Mouse (Mus musculus) heart, embryonic 10.5 days (tissue): ENCODE measurements around the gene Robo3. TPM values are rescaled to one million over a fixed set of nuclear protein-coding genes. Genes with fewer than 3 reads are reported as not detected.
A peak's percentile ranks its signal among the peaks of the same experiment; 100 is the strongest.

Experiments used
- DNase-seq: peaks from one replicate; pipeline ENCODE4 v3.0.0-alpha.2; 2017; ENCODE audit warnings: low spot score
- H3K27ac ChIP-seq: fragments of 300-500 bp; sonication (generic); 2 replicates; pipeline ENCODE4 v1.5.1; 2016; ENCODE audit warnings: mild to moderate bottlenecking
- H3K27me3 ChIP-seq: fragments of 300-500 bp; sonication (generic); 2 replicates; pipeline ENCODE4 v1.6.1; 2016; ENCODE audit warnings: mild to moderate bottlenecking; ENCODE audit not compliant: poor library complexity, insufficient read depth, severe bottlenecking
- H3K36me3 ChIP-seq: fragments of 300-500 bp; sonication (generic); 2 replicates; pipeline ENCODE4 v1.6.1; 2016; ENCODE audit warnings: mild to moderate bottlenecking, moderate library complexity
- H3K4me1 ChIP-seq: fragments of 300-500 bp; sonication (generic); 2 replicates; pipeline ENCODE4 v1.6.1; 2016; ENCODE audit warnings: mild to moderate bottlenecking
- H3K4me3 ChIP-seq: fragments of 300-500 bp; sonication (generic); 2 replicates; pipeline ENCODE4 v1.5.1; 2016; ENCODE audit warnings: mild to moderate bottlenecking, moderate library complexity
- H3K9me3 ChIP-seq: fragments of 300-500 bp; sonication (generic); 2 replicates; pipeline ENCODE4 v1.6.1; 2016; ENCODE audit warnings: mild to moderate bottlenecking, moderate library complexity
- WGBS: fragments of 180-500 bp; shearing (Covaris S2); methylation state at CpG from one replicate; pipeline ENCODE4 v1.1.7; 2016; 5-methylcytosine and 5-hydroxymethylcytosine counted together
- polyA plus RNA-seq: library from polyadenylated mRNA; unstranded; fragments of >200 nt; fragmentation: Nextera tagmentation; extraction: Ambion mirVana; gene quantifications from 2 replicates; pipeline ENCODE4 v1.2.1, GENCODE M21; 2016

Robo3 gene
- polyA plus RNA-seq = 0.06 and 0.10 TPM in 2 replicates

DNA sequence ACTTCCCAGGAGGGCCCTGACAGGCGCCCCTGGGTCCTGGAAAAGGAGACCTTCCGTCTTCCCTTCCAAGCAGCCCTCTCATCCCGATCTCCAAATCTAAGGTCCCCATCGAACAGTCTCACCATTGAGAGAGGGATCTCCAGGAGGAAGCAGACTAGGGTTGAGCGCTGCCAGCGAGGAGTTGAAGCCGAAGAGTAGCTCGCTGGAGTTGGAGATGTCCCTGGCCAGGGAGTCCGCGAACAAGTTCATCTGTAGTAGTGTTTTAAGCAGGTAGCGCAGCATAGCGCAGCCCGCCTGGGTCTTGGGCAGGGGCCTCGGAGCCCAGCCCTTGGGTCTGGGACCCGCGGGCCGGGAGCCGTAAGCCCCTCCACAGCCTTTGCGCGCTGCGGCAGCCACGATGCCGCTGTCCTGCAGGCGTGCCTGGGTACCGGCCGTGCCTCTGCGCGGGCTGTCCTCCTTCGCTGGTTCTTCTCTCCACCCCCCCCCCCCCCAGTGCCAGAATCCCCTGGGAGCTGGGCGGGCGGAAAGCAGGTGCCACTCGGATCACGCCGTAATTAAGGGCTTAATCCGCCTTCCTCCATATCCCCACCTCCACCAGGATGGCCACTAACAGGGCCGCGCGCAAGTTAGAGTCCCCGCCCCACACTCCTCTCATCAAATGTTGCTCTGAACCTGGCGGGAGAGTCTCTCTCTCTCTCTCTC, at the start of gene Robo3:
Gene Robo3, minus strand, starts transcription at position 527 of the 702 bp plus-strand sequence.
- peak within 1 kb of the TSS; percentile 55 for H3K4me3 ChIP-seq
- H3K4me1 ChIP-seq = peaks cover 28% of the 10 kb centered on the region
- H3K27me3 ChIP-seq = peaks cover 86% of the 10 kb centered on the region
- H3K9me3 ChIP-seq = no peaks in the 10 kb centered on the region
- WGBS = under 1% methylated on average over 40 of the region's 40 CpGs
- H3K36me3 ChIP-seq = no peaks in the 10 kb centered on the region
- no peak for DNase-seq
- no peak within 1 kb of the TSS for H3K27ac ChIP-seq

GRCm38 (mm10) chr9:37474923-37475322, 41.9 kb upstream of the Robo3 start:
- Histone ChIP-seq H3K9me3 (no peaks in the 10 kb centered on the region), H3K4me1 (no peaks in the 10 kb centered on the region), H3K27ac (no peak overlapping the region), H3K36me3 (no peaks in the 10 kb centered on the region), H3K4me3 (no peak overlapping the region), H3K27me3 (peaks cover 3% of the 10 kb centered on the region; the same call in 1 of the 2 replicates)
- no peak for DNase-seq
- 84% methylated on average over 7 of the region's 7 CpGs for WGBS

DNA sequence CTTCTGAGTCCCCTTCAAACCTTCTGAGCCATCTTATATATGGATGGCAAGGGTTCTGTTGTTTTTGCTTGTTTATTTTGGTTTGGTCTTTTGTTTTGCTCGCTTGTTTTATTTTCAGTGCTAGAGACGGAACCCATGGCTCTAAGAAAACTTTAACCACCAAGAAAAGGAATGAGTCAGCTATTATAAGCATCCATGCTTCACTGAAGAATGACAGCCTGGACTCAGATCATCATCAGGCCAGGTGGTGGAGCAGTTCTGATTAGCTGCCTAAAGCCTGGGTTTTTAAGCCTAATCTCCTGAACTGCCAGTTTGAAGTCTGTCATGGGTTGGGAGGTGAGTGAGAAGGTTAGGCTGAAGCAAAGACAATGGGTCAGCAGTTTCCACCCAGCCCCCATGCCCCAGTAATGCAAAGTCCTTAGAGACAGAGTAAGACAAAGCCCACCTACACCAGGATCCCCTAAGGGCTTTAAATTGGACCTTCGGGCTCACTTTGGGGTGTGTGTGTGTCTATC, 40.6 kb upstream of the Robo3 start:
- no peaks in the 10 kb centered on the region for H3K9me3 ChIP-seq
- no peak for DNase-seq
- 65% methylated on average over 3 of the region's 3 CpGs for WGBS
- H3K4me1 ChIP-seq = no peaks in the 10 kb centered on the region
- peaks cover 3% of the 10 kb centered on the region; the same call in 1 of the 2 replicates for H3K27me3 ChIP-seq
- no peak overlapping the region for H3K4me3 ChIP-seq
- H3K27ac ChIP-seq = no peak overlapping the region
- no peaks in the 10 kb centered on the region for H3K36me3 ChIP-seq

GRCm38 (mm10) chr9:37462764-37463163, 29.7 kb upstream of the Robo3 start:
- Histone ChIP-seq H3K4me1 (peaks cover 12% of the 10 kb centered on the region), H3K9me3 (no peaks in the 10 kb centered on the region), H3K27me3 (peaks cover 60% of the 10 kb centered on the region), H3K27ac (no peak overlapping the region), H3K4me3 (no peak overlapping the region), H3K36me3 (no peaks in the 10 kb centered on the region)
- DNase-seq = no peak
- 14% methylated on average over 7 of the region's 7 CpGs for WGBS

- Histone ChIP-seq H3K9me3 (no peaks in the 10 kb centered on the region), H3K27me3 (peaks cover 72% of the 10 kb centered on the region), H3K4me1 (peaks cover 13% of the 10 kb centered on the region), H3K4me3 (no peak overlapping the region), H3K36me3 (no peaks in the 10 kb centered on the region), H3K27ac (no peak overlapping the region)
- 15% methylated on average over 3 of the region's 3 CpGs for WGBS
- no peak for DNase-seq
These were observed 28.5 kb upstream of the Robo3 start for GRCm38 (mm10) chr9:37461571-37461970.

GRCm38 (mm10) chr9:37460961-37461340, 27.9 kb upstream of the Robo3 start:
- Histone ChIP-seq H3K9me3 (no peaks in the 10 kb centered on the region), H3K27me3 (peaks cover 78% of the 10 kb centered on the region), H3K27ac (no peak overlapping the region), H3K36me3 (no peaks in the 10 kb centered on the region), H3K4me1 (peaks cover 19% of the 10 kb centered on the region), H3K4me3 (peak overlapping the region; percentile 67)
- 10% methylated on average over 5 of the region's 5 CpGs for WGBS
- no peak for DNase-seq

DNA sequence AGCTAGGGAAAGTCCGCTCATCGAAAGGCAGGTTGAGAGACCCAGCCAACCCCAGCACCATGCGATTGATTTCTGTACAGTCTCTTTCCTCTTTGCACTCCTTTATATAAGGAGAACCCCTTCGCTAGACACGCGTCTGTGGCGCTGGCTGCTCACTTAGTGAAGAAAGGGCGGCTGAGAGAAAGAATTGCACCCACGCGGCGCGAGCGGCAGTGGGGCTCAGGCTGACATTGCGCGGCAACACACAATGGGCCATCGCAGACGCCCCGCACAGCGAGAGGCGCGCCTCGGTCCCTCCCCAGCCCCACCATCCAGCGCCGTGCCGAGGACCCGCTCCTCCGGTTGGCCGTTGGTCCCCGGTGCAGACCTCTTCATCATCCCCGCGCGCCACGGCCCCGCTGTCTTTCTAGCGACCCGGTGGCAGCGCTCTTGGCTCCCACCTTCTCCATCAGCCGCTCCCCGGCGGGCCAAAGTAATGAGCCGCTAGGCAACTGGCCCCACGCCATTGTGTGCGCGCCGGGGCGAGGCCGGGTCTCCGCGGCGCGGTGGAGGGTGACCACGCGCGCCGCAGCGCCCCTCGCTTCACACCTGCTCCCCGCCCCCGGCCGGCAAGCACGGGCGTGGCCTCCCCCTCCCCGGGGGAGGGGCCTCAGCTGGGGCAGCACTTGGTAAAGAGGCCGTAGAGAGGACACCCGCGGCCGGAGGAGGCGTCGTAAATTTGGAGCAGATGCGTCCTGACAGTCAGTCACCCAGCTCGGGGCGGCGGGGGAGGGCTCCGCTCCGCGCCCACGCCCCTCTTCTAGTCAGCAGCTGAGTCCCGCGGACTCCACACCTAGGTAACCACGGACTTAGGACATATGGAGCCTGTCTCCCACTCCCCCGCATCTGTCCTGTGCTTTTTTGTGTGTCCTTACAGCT, 27.3 kb upstream of the Robo3 start:
- 0% methylated on average over 81 of the region's 81 CpGs for WGBS
- H3K36me3 ChIP-seq = no peaks in the 10 kb centered on the region
- no peaks in the 10 kb centered on the region for H3K9me3 ChIP-seq
- H3K27me3 ChIP-seq = peaks cover 85% of the 10 kb centered on the region
- DNase-seq = no peak
- peak overlapping the region; percentile 67 for H3K4me3 ChIP-seq
- H3K4me1 ChIP-seq = peaks cover 21% of the 10 kb centered on the region
- no peak overlapping the region for H3K27ac ChIP-seq

- H3K9me3 ChIP-seq = no peaks in the 10 kb centered on the region
- H3K4me3 ChIP-seq = peak overlapping the region; percentile 67
- peaks cover 91% of the 10 kb centered on the region for H3K27me3 ChIP-seq
- H3K4me1 ChIP-seq = peaks cover 21% of the 10 kb centered on the region
- no peak for DNase-seq
- WGBS = 1% methylated on average over 9 of the region's 9 CpGs
- no peak overlapping the region for H3K27ac ChIP-seq
- H3K36me3 ChIP-seq = no peaks in the 10 kb centered on the region
These were observed 26.6 kb upstream of the Robo3 start for GRCm38 (mm10) chr9:37459665-37460042.

- peak overlapping the region; percentile 56 for H3K4me3 ChIP-seq
- 49% methylated on average over 1 of the region's 1 CpGs for WGBS
- DNase-seq = no peak
These were observed 24.1 kb upstream of the Robo3 start for GRCm38 (mm10) chr9:37457151-37457550.

DNA sequence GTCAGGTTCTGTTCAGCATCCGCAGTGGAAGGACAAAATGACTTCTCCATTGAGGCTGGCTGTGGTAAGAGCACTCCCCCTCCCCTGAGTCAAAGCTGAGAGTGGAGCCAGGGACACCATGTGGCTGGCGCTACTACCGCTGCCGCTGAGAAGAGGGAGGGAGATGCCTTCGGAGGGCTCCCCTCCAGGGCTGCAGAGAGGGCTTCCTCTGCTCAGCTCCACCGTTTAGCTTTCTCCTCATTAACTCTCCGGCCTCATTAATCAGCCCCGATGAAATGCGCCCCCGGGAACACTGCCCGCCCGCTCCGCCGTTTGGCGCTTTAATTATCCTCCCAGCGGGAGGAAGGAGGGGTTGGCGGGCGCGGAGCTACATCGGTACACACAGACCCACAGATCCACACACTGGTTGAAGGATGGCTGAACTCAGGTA, 23.4 kb upstream of the Robo3 start:
- DNase-seq = no peak
- H3K9me3 ChIP-seq = no peaks in the 10 kb centered on the region
- H3K27me3 ChIP-seq = peaks cover 100% of the 10 kb centered on the region
- H3K36me3 ChIP-seq = no peaks in the 10 kb centered on the region
- WGBS = under 1% methylated on average over 20 of the region's 20 CpGs
- no peak overlapping the region for H3K27ac ChIP-seq
- H3K4me1 ChIP-seq = peaks cover 21% of the 10 kb centered on the region
- peak overlapping the region; percentile 56 for H3K4me3 ChIP-seq

More at GRCm38 (mm10) chr9:37457151-37457550, 24.1 kb upstream of the Robo3 start:
- peaks cover 21% of the 10 kb centered on the region for H3K4me1 ChIP-seq
- H3K27me3 ChIP-seq = peaks cover 100% of the 10 kb centered on the region
- H3K36me3 ChIP-seq = no peaks in the 10 kb centered on the region
- no peaks in the 10 kb centered on the region for H3K9me3 ChIP-seq
- no peak overlapping the region for H3K27ac ChIP-seq

- 2% methylated on average over 8 of the region's 8 CpGs for WGBS
- H3K27me3 ChIP-seq = peaks cover 100% of the 10 kb centered on the region
- H3K9me3 ChIP-seq = no peaks in the 10 kb centered on the region
- H3K4me3 ChIP-seq = no peak overlapping the region
- H3K36me3 ChIP-seq = no peaks in the 10 kb centered on the region
- H3K27ac ChIP-seq = no peak overlapping the region
- H3K4me1 ChIP-seq = peaks cover 21% of the 10 kb centered on the region
- DNase-seq = no peak
These were observed 22.8 kb upstream of the Robo3 start for GRCm38 (mm10) chr9:37455868-37456267.

DNA sequence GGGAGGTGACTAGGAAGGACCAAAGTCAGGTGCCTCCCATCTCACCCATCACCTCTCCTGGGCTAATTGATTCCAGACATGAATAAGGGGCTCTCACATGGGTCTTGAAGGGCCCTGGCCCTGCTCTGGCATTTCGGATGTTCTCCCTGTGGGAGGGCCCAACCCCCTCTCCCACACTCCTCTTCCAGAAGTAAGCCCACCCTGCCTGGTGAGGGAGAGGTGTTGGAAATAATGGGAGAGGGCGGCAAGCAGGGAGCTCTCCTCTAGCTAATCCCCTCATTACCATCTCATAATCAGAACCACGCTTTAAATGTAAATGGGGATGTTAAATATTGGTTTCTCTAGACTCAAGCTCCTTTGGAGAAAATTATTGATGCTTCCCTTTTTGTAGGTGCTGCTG, 21.9 kb upstream of the Robo3 start:
- Histone ChIP-seq H3K9me3 (no peaks in the 10 kb centered on the region), H3K27ac (no peak overlapping the region), H3K4me1 (peaks cover 13% of the 10 kb centered on the region), H3K4me3 (no peak overlapping the region), H3K36me3 (no peaks in the 10 kb centered on the region), H3K27me3 (peaks cover 100% of the 10 kb centered on the region)
- DNase-seq = no peak
- WGBS = 12% methylated on average over 3 of the region's 3 CpGs

GRCm38 (mm10) chr9:37454011-37454492, 21.0 kb upstream of the Robo3 start:
- H3K27me3 ChIP-seq = peaks cover 92% of the 10 kb centered on the region
- WGBS = 11% methylated on average over 6 of the region's 6 CpGs
- H3K27ac ChIP-seq = no peak overlapping the region
- no peaks in the 10 kb centered on the region for H3K36me3 ChIP-seq
- peaks cover 9% of the 10 kb centered on the region; the same call in 1 of the 2 replicates for H3K4me1 ChIP-seq
- no peak for DNase-seq
- H3K4me3 ChIP-seq = no peak overlapping the region
- H3K9me3 ChIP-seq = no peaks in the 10 kb centered on the region
